Mouse (Mus musculus) kidney, embryonic 14.5 days (tissue): ENCODE measurements around the gene Ufc1. TPM values are rescaled to one million over a fixed set of nuclear protein-coding genes. Genes with fewer than 3 reads are reported as not detected.
"Not testable (repeated sequence)": the region's sequence is repeated elsewhere in the genome, so short reads cannot be mapped to it uniquely, and the experiment has no call there.

ENCODE experiments used
- ATAC-seq: fragments of 200-750 bp; cut with Nextera tagmentation; 2 replicates; pipeline ENCODE4 v1.8.0; 2017; ENCODE audit warnings: moderate number of reproducible peaks, mild to moderate bottlenecking, moderate TSS enrichment, moderate library complexity; ENCODE audit not compliant: low FRiP score, low TSS enrichment
- H3K27ac ChIP-seq: fragments of 300-500 bp; sonication (generic); 2 replicates; pipeline ENCODE4 v1.5.1; 2014; ENCODE audit warnings: low read depth, mild to moderate bottlenecking, low read length, moderate library complexity, mixed read lengths
- H3K27me3 ChIP-seq: fragments of 300-500 bp; sonication (generic); 2 replicates; pipeline ENCODE4 v1.6.1; 2014; ENCODE audit warnings: mild to moderate bottlenecking, low read length; ENCODE audit not compliant: control insufficient read depth, insufficient read depth
- H3K36me3 ChIP-seq: fragments of 300-500 bp; sonication (generic); 2 replicates; pipeline ENCODE4 v1.6.1; 2014; ENCODE audit warnings: low read length, mixed read lengths; ENCODE audit not compliant: control insufficient read depth, insufficient read depth
- H3K4me1 ChIP-seq: fragments of 300-500 bp; sonication (generic); 2 replicates; pipeline ENCODE4 v1.6.1; 2014; ENCODE audit warnings: low read length, mixed read lengths; ENCODE audit not compliant: control insufficient read depth, insufficient read depth
- H3K4me2 ChIP-seq: fragments of 300-500 bp; sonication (generic); replicated peaks from 2 replicates; pipeline ENCODE4 v1.6.1; 2014; ENCODE audit warnings: low read depth, mild to moderate bottlenecking, low read length
- H3K4me3 ChIP-seq: fragments of 300-500 bp; sonication (generic); 2 replicates; pipeline ENCODE4 v1.5.1; 2014; ENCODE audit warnings: mild to moderate bottlenecking, low read length
- H3K9ac ChIP-seq: fragments of 300-500 bp; sonication (generic); 2 replicates; pipeline ENCODE4 v1.6.1; 2014; ENCODE audit warnings: low read depth, mild to moderate bottlenecking, low read length, moderate library complexity
- H3K9me3 ChIP-seq: fragments of 300-500 bp; sonication (generic); 2 replicates; pipeline ENCODE4 v1.6.1; 2016; ENCODE audit warnings: low read length; ENCODE audit not compliant: control insufficient read depth
- WGBS: fragments of 180-500 bp; shearing (Covaris S2); extraction: QIAGEN DNeasy Blood & Tissue Kit; methylation state at CpG from one replicate; pipeline ENCODE4 v1.1.7; 2014; 5-methylcytosine and 5-hydroxymethylcytosine counted together
- polyA plus RNA-seq: library from polyadenylated mRNA; unstranded; fragments of >200 nt; fragmentation: Nextera tagmentation; extraction: Ambion mirVana; gene quantifications from 2 replicates; pipeline ENCODE4 v1.2.1, GENCODE M21; 2014

Ufc1 gene
- polyA plus RNA-seq, 1 experiment from 2014 or later, result 114 TPM

GRCm38 (mm10) chr1:171248386-171249226 lies 46.2 kb downstream of the Ufc1 start:
- no peak for ATAC-seq

DNA sequence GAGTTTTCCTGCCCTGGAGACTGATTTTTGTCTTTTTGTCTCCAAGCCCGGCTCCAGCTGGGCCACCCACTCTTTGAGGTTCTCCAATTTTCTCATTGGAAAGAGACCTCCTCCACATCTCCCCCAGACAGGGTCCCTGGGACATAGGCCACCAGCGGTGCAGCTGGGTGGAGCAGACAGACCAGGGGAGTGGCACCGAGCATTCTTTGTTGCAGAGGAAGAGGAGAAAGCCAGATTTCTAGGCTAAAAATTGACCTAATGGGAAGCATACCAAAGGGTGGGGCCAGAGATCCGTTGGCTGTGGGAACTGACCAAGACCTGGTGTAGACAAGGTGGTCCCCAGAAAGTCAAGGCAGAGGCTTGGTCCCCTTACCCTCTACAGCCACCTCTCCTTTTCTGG lies 46.9 kb downstream of the Ufc1 start:
- Histone ChIP-seq H3K4me1 (peaks cover 38% of the 10 kb centered on the region), H3K36me3 (peaks cover 21% of the 10 kb centered on the region), H3K4me3 (no peak overlapping the region), H3K9ac (peak overlapping the region; percentile 1; the same call in 1 of the 2 replicates), H3K4me2 (peak overlapping the region; percentile 45), H3K27me3 (no peaks in the 10 kb centered on the region), H3K27ac (peak overlapping the region; percentile 60), H3K9me3 (no peaks in the 10 kb centered on the region)
- WGBS, result 27% methylated on average over 4 of the region's 4 CpGs
- ATAC-seq, result no peak

More at GRCm38 (mm10) chr1:171248386-171249226, 46.2 kb downstream of the Ufc1 start:
- peaks cover 14% of the 10 kb centered on the region for H3K36me3 ChIP-seq
- WGBS, result 19% methylated on average over 3 of the region's 3 CpGs
- no peak overlapping the region for H3K9ac ChIP-seq
- H3K4me1 ChIP-seq, result peaks cover 38% of the 10 kb centered on the region
- H3K27me3 ChIP-seq, result no peaks in the 10 kb centered on the region
- H3K27ac ChIP-seq, result peak overlapping the region; percentile 60
- no peaks in the 10 kb centered on the region for H3K9me3 ChIP-seq
- peak overlapping the region; percentile 45; the same call in 1 of the 2 replicates for H3K4me2 ChIP-seq
- H3K4me3 ChIP-seq, result no peak overlapping the region

GRCm38 (mm10) chr1:171247453-171247841 lies 47.4 kb downstream of the Ufc1 start:
- Histone ChIP-seq H3K9me3 (no peaks in the 10 kb centered on the region), H3K27me3 (no peaks in the 10 kb centered on the region), H3K36me3 (peaks cover 25% of the 10 kb centered on the region), H3K4me2 (peak overlapping the region; percentile 45), H3K4me3 (peak overlapping the region; percentile 88), H3K4me1 (peaks cover 34% of the 10 kb centered on the region), H3K9ac (peak overlapping the region; percentile 1), H3K27ac (peak overlapping the region; percentile 60)
- 9% methylated on average over 13 of the region's 13 CpGs for WGBS
- ATAC-seq, result peak; percentile 0; the same call in 1 of the 2 replicates

- WGBS, result under 1% methylated on average over 41 of the region's 41 CpGs
- Histone ChIP-seq H3K27ac (peak overlapping the region; percentile 71), H3K4me2 (peak overlapping the region; percentile 82), H3K27me3 (no peaks in the 10 kb centered on the region), H3K9me3 (no peaks in the 10 kb centered on the region), H3K4me3 (peak overlapping the region; percentile 88), H3K36me3 (peaks cover 30% of the 10 kb centered on the region), H3K4me1 (peaks cover 34% of the 10 kb centered on the region), H3K9ac (peak overlapping the region; percentile 88)
- ATAC-seq, result peak; percentile 90
Measured at GRCm38 (mm10) chr1:171246709-171247452, 47.9 kb downstream of the Ufc1 start.

DNA sequence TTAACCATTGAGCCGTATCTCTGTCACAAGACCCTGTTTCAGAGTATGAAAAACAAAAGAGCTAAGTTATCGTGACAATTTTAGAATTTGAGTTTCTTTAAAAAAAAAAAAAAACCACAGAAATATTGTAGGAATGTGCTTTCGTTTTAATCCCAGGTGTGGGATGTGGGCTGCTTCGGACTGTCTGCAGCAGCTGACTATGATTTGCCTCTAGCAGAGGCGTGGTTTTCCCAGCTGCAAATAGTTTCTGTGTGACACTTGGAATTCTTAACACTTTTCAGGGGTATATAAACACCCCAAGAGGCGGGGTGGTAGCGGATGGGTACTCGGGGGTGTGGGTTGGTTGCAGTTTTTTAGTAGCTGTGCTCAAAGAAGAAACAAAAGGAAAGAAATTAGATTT lies 49.5 kb downstream of the Ufc1 start:
- Histone ChIP-seq H3K4me1 (peaks cover 25% of the 10 kb centered on the region), H3K4me2 (no peak overlapping the region), H3K27me3 (no peaks in the 10 kb centered on the region), H3K36me3 (peaks cover 46% of the 10 kb centered on the region), H3K9me3 (no peaks in the 10 kb centered on the region), H3K27ac (no peak overlapping the region), H3K9ac (no peak overlapping the region), H3K4me3 (no peak overlapping the region)
- ATAC-seq, result no peak
- 96% methylated on average over 8 of the region's 8 CpGs for WGBS

DNA sequence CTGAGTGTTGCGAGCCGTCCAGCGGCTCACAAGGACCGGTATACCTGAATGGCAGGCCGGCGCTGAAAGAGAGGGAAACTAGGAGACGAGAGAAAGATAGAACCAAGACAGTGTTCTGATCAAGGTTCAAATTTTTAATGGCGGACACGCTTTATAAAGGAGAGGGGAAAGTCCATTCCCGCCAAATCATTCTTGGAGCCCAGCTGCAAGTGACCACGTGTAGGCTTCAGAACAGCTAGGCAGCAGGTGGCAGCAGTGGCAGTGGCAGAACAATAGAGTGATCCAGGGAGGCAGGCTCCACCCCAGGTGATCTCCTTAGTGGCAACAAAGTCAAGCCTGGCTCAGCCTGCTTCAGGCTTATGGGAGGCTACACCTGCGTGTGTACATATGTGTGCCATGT lies 52.9 kb downstream of the Ufc1 start:
- not testable (repeated sequence) for H3K4me2 ChIP-seq

GRCm38 (mm10) chr1:171240911-171241310 lies 53.9 kb downstream of the Ufc1 start:
- Histone ChIP-seq H3K9me3 (no peaks in the 10 kb centered on the region), H3K27ac (no peak overlapping the region)
- WGBS, result 82% methylated on average over 10 of the region's 10 CpGs

More for the DNA sequence above, 52.9 kb downstream of the Ufc1 start:
- H3K27ac ChIP-seq, H3K9me3 ChIP-seq, H3K4me3 ChIP-seq, ATAC-seq, H3K4me1 ChIP-seq, H3K9ac ChIP-seq, H3K27me3 ChIP-seq: not testable (repeated sequence)
- H3K36me3 ChIP-seq, result peaks cover 80% of the 10 kb centered on the region
- 92% methylated on average over 12 of the region's 12 CpGs for WGBS

GRCm38 (mm10) chr1:171239992-171240744 lies 54.7 kb downstream of the Ufc1 start:
- 55% methylated on average over 15 of the region's 15 CpGs for WGBS
- Histone ChIP-seq H3K4me1 (no peaks in the 10 kb centered on the region), H3K4me3 (no peak overlapping the region), H3K27ac (no peak overlapping the region), H3K9ac (no peak overlapping the region), H3K36me3 (peaks cover 97% of the 10 kb centered on the region), H3K9me3 (no peaks in the 10 kb centered on the region), H3K27me3 (no peaks in the 10 kb centered on the region), H3K4me2 (no peak overlapping the region)
- ATAC-seq, result no peak

More at GRCm38 (mm10) chr1:171240911-171241310, 53.9 kb downstream of the Ufc1 start:
- H3K36me3 ChIP-seq, result peaks cover 90% of the 10 kb centered on the region
- H3K4me3 ChIP-seq, result no peak overlapping the region
- ATAC-seq, result no peak
- no peak overlapping the region for H3K9ac ChIP-seq
- H3K4me2 ChIP-seq, result no peak overlapping the region
- 0 out of 2 replicates have a peak, but pooled peaks cover 3% of the 10 kb centered on the region for H3K4me1 ChIP-seq
- no peaks in the 10 kb centered on the region for H3K27me3 ChIP-seq
